Mouse (Mus musculus) brown adipose tissue, adult 24 weeks (tissue): ENCODE results near the gene Tgfb1i1. TPM values are rescaled to one million over a fixed set of nuclear protein-coding genes. Genes with fewer than 3 reads are reported as not detected.

Source experiments
- H3K27ac ChIP-seq: fragments of 200-500 bp; replicated peaks from 2 replicates; pipeline ENCODE4 v1.5.1; 2012; ENCODE audit warnings: low read depth, mild to moderate bottlenecking, low read length
- H3K4me1 ChIP-seq: fragments of 200-500 bp; 2 replicates; pipeline ENCODE4 v1.6.1; 2012; ENCODE audit warnings: low read length, mixed read lengths; ENCODE audit not compliant: control insufficient read depth, insufficient read depth, insufficient read length
- H3K4me3 ChIP-seq: fragments of 200-500 bp; 2 replicates; pipeline ENCODE4 v1.5.1; 2012; ENCODE audit warnings: low read depth, mild to moderate bottlenecking, low read length, moderate library complexity; ENCODE audit not compliant: insufficient read depth
- polyA plus RNA-seq: library from polyadenylated mRNA; stranded (reverse); fragments of >200 nt; gene quantifications from 2 replicates; pipeline ENCODE4 v1.2.4, GENCODE M21; 2012; ENCODE audit not compliant: missing spikeins, insufficient read depth, insufficient read length

Tgfb1i1 gene
- 4.5 and 5.5 TPM in 2 replicates for polyA plus RNA-seq

DNA sequence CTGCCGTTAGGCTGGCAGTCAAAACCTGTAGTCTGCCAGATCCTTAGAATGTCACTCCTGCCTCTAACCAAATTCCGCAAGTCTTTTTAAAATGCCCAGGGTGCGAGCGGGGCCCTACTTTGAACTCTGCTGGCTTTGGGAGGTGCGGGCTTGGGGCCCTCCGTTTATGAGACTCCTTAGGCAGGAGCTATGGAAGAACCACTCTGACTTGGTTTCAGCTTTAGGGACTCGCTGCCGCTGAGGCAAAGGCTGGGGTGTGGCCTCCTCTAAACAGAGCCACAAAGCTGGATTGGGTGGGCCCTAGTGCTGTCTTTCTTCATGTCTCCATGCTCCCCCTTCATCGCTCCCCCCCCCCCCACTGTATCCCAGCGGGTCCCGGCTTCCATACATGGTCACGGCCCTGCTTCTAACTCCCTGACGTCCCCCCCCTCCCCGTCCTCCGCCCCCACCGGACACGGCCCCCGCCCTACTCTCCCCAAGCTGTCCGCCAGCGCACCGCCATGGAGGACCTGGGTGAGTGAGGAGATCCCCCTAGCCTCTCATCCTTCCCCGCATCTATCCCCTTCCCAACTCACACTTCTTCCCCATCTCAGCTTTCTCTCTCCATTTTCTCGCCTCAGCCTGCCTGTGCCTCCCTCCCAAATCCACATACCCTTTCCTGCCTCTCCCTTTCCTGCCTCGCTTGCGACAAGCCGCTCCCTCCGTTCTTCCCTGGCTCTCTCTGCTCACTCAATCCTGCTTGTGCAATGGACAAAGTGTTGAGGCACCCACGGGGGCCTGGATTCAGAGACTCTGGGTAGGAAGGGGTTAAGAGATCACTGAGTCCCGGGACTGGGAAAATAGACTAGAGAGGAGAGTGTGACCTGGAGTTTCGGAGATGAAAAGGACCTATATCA is at the start of gene Tgfb1i1:
Gene Tgfb1i1 (plus strand): TSS at position 317 of the 896 bp plus-strand sequence.
- peak within 1 kb of the TSS; percentile 99 for H3K27ac ChIP-seq
- peaks cover 3% of the 10 kb centered on the region; the same call in 1 of the 2 replicates for H3K4me1 ChIP-seq
- H3K4me3 ChIP-seq: peak within 1 kb of the TSS; percentile 73

DNA sequence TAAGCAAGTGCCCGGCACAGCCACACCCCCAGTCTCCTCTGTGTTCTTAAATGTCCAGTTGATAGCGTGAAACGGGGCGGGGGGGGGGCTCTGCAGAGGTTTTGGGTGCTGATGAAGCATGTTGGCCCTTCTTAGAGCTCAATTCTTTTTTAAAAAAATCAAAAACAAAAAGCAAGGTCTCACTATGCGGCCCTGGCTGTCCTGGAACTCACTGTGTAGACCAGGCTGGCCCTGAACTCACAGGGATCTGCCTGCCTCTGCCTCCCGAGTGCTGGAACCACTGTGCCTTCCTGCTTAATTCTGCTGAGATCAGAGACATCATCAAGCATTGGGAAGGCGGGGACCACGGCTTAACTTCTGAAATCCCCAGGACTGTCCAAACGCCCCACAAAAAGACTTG is 45.0 kb upstream of the Tgfb1i1 start:
- no peak overlapping the region for H3K27ac ChIP-seq
- H3K4me1 ChIP-seq: no peaks in the 10 kb centered on the region
- no peak overlapping the region for H3K4me3 ChIP-seq

GRCm38 (mm10) chr7:128203071-128203470 is 43.5 kb upstream of the Tgfb1i1 start:
- H3K4me3 ChIP-seq: no peak overlapping the region
- no peak overlapping the region for H3K27ac ChIP-seq
- no peaks in the 10 kb centered on the region for H3K4me1 ChIP-seq

DNA sequence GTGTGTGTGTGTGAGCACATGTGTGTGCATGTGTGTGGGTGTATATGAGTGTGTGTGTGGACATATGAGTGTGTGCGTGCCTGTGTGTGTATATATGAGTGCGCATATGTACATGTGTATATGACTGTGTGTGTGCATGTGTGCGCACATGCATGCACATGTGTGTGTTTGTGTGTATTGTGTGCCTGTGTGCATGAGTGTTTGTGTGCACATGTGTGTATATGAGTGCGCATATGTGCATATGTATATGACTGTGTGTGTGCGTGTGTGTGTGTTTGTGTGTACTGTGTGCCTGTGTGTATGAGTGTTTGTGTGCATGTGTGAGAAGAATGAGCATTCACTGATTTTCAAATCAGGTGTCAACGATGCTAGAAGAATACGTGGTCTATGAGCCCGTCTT is 42.4 kb upstream of the Tgfb1i1 start:
- Histone ChIP-seq H3K4me1 (no peaks in the 10 kb centered on the region), H3K4me3 (no peak overlapping the region), H3K27ac (no peak overlapping the region)

- Histone ChIP-seq H3K4me3 (no peak overlapping the region), H3K27ac (no peak overlapping the region), H3K4me1 (no peaks in the 10 kb centered on the region)
These were observed 40.9 kb upstream of the Tgfb1i1 start for GRCm38 (mm10) chr7:128205695-128206094.

- Histone ChIP-seq H3K4me3 (no peak within 1 kb of the TSS), H3K4me1 (no peaks in the 10 kb centered on the region), H3K27ac (no peak within 1 kb of the TSS)
These were observed 40.5 kb upstream of the Tgfb1i1 start, which contains the start of gene Cox6a2 for GRCm38 (mm10) chr7:128206152-128206551. TSS of gene Cox6a2 (minus strand) at chr7:128206387.

DNA sequence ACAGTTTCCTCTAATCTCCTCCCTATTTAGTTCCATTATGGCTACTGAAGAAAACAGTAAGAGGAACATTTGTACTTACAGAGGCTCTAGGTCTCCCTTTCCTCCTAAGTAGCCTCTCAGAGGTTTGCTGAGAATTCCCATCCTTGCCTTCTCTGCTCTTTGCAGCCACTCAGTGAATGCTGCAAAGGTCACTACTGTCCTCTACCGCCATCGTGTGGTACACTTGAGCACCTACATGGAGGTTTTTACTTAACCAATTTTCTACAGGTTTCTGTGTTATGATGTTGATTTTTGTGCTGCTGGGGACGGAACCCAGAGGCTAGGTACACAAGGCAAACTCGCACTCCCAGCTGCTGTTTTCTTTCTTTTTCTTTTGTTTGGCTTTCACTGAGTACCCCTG is 38.4 kb upstream of the Tgfb1i1 start:
- Histone ChIP-seq H3K4me3 (no peak overlapping the region), H3K27ac (no peak overlapping the region), H3K4me1 (no peaks in the 10 kb centered on the region)

DNA sequence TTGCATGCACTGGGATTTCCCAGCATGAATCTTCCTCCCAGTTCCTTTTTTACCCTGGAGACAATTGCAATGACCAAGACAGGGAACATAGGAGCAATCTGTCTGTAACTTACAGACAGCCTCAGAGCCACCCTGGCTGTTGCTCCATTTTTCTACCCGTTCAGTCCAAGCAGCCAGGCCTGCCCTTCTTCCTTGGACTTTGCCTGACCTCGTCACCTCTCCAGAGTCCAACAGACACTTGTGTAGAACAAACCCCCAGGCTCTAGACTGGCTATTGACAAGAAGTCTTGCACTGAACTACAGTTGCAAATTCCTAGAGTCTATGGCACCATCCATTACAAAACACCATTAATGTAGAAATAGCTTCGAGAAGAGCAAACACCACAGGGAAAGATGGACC is 36.8 kb upstream of the Tgfb1i1 start:
- no peak overlapping the region for H3K27ac ChIP-seq
- no peaks in the 10 kb centered on the region for H3K4me1 ChIP-seq
- H3K4me3 ChIP-seq: no peak overlapping the region

DNA sequence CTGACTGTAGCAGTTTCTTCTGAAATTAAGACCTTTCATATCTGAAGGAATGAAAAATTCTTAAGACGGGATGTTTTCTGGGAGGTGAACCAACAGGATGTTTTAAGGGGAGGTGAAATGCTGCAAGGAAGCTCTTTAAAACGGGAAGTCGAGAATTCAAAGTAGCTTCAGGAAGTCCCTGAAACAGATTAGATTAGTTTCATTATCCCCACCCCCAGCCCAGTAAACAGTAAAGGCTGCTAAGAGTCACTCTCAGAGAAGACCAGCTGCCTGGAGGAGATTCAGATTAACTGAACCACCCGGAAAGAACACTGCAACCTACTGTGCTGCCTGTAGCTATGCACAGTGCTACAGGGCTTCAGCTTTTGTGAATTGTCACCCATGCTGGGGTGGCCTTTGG is 26.7 kb upstream of the Tgfb1i1 start:
- Histone ChIP-seq H3K4me1 (no peaks in the 10 kb centered on the region), H3K4me3 (no peak overlapping the region), H3K27ac (no peak overlapping the region)

DNA sequence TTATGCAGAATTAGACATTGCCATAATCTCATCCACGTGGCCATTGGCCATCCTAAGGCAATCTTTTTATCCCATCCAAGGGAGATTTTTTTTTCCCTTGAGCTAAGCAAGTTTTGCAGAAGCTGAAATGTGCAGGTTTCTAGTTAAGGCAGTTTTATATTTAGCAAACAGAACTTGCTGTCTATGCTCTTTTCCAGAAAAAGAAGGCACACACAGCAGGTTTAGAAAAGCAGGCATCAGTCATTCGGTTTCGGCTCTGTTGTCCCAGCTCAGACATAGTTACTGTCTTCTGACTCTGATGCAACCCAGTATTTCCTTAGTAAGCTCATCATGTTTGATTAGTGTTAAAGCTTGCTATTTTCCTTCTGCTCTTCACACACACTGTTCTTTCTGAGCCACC is 25.7 kb upstream of the Tgfb1i1 start:
- no peak overlapping the region for H3K27ac ChIP-seq
- H3K4me1 ChIP-seq: no peaks in the 10 kb centered on the region
- H3K4me3 ChIP-seq: no peak overlapping the region

DNA sequence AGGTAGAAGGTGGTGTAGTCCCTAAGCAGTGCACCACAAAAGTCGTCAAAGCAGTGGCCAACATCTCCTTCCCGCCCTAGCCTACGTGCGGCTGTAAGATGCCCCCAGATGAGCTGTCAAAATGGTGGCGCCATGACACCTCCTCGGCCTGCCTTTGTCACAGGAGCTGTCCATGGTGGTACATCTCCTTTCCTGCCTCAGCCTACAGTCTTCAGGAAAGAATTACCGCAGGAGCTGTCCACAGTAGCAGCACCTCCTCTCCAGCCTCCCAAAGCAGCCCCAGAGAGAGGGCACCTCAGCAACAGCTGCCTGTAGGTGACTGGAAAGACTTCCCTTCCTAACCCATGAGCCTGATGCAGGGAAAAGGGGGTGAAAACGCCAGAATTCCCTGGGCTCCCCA is 14.9 kb upstream of the Tgfb1i1 start:
- Histone ChIP-seq H3K27ac (no peak overlapping the region), H3K4me3 (no peak overlapping the region), H3K4me1 (no peaks in the 10 kb centered on the region)

DNA sequence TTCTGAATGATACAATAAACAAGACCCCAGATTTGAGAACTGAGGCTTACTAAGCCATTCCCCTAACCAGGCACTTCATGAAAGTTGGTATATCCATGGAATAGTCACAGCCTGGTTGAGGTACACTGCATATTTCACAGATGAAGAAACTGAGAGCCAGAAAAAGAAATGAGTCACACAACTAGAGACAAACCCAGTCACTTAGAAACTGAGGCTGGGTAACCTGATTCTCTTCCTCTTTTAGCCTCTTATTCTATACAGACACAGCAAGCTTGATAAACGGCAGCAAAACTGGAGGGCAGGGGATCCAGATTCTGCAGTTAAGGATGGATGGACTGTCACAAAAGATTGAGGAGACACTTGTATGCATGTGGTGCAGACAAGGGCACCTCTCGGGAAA is 11.8 kb upstream of the Tgfb1i1 start:
- H3K4me1 ChIP-seq: no peaks in the 10 kb centered on the region
- no peak overlapping the region for H3K27ac ChIP-seq
- no peak overlapping the region for H3K4me3 ChIP-seq

GRCm38 (mm10) chr7:128235481-128235880 is 11.1 kb upstream of the Tgfb1i1 start:
- Histone ChIP-seq H3K4me1 (no peaks in the 10 kb centered on the region), H3K27ac (no peak overlapping the region), H3K4me3 (no peak overlapping the region)

GRCm38 (mm10) chr7:128236426-128236825 is 10.2 kb upstream of the Tgfb1i1 start:
- no peaks in the 10 kb centered on the region for H3K4me1 ChIP-seq
- no peak overlapping the region for H3K27ac ChIP-seq
- no peak overlapping the region for H3K4me3 ChIP-seq

GRCm38 (mm10) chr7:128236856-128237592 is 9.6 kb upstream of the Tgfb1i1 start, which contains the start of gene Armc5:
TSS of gene Armc5 (plus strand) at chr7:128237342.
- H3K4me3 ChIP-seq: peak within 1 kb of the TSS; percentile 70
- H3K4me1 ChIP-seq: no peaks in the 10 kb centered on the region
- H3K27ac ChIP-seq: peak within 1 kb of the TSS; percentile 94
